Mouse (Mus musculus): ENCODE data around the gene Eprs.

DNA sequence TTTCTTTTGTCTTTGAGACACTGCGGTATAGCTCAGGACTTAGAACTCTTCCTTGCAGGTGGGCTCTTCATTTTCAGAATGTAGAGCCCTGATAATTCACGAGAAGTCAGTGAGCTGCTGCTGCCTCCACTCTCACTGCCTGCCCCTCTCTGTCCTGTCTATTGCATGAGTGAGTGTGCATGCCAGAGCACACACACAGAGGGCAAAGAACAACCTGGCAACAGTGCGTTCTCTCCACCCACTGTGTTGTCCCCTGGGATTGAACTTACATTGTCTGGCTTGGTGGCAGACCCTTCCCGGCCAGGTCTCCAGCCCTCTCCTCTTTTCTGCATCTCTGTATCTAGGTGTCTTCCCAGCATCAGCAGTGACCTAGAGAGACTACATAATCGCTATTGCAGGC is 63.7 kb downstream of the Eprs start:
- TF ChIP-seq CTCF (IDR thresholded peaks at IDR 0.05; ENCODE audit: low read depth, low read length) (no peak), POLR2AphosphoS5 (IDR thresholded peaks at IDR 0.05; ENCODE audit: insufficient replicate concordance, low read depth, low read length) (no peak), GATA1 (IDR thresholded peaks at IDR 0.05; ENCODE audit: borderline replicate concordance, low read length) (no peak), TAL1 (conservative IDR thresholded peaks at IDR 0.05; ENCODE audit: low read depth, low read length) (no peak)

Measured in G1E (cell line).